Mouse (Mus musculus): Measurements from ENCODE around the gene Btbd16. TPM values are rescaled to one million over a fixed set of nuclear protein-coding genes. Genes with fewer than 3 reads are reported as not detected.

The Btbd16 gene
- polyA plus RNA-seq, 1 experiment from 2014 or later, result not detected

DNA sequence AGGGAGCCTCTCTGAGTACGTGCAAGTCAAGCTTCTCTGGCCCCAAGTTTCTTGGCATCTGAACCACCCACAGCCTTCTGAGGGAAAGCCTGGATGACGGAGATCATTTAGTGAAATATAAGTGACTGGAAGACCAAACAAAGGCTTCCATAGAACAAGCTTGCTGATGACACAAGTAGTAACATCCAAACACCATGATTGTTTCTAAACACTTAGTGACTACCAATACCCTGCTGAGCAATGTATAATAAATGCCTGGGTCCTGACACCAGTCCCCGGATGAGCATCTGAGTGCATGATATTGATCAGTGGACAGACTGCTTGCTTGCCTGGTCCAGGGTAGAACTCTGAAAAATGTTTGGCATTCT, 64.8 kb downstream of the Btbd16 start:
- WGBS, result 35% methylated on average over 3 of the region's 3 CpGs
- Histone ChIP-seq H3K27ac (ENCODE audit: low read length) (no peak overlapping the region; the same call in 1 of the 2 replicates), H3K36me3 (ENCODE audit: control insufficient read depth, insufficient read depth) (no peaks in the 10 kb centered on the region), H3K4me1 (replicated peaks; ENCODE audit: control insufficient read depth, insufficient read depth, low read length) (peaks cover 26% of the 10 kb centered on the region), H3K4me3 (replicated peaks; ENCODE audit: low read length) (no peak overlapping the region), H3K9ac (replicated peaks; ENCODE audit: low read depth, low read length) (no peak overlapping the region), H3K4me2 (ENCODE audit: low read length) (no peak overlapping the region), H3K9me3 (ENCODE audit: control insufficient read depth, low read length) (no peaks in the 10 kb centered on the region), H3K27me3 (replicated peaks; ENCODE audit: control insufficient read depth, insufficient read depth, low read length) (peaks cover 15% of the 10 kb centered on the region; the same call in 1 of the 2 replicates)
- no peak for ATAC-seq

DNA sequence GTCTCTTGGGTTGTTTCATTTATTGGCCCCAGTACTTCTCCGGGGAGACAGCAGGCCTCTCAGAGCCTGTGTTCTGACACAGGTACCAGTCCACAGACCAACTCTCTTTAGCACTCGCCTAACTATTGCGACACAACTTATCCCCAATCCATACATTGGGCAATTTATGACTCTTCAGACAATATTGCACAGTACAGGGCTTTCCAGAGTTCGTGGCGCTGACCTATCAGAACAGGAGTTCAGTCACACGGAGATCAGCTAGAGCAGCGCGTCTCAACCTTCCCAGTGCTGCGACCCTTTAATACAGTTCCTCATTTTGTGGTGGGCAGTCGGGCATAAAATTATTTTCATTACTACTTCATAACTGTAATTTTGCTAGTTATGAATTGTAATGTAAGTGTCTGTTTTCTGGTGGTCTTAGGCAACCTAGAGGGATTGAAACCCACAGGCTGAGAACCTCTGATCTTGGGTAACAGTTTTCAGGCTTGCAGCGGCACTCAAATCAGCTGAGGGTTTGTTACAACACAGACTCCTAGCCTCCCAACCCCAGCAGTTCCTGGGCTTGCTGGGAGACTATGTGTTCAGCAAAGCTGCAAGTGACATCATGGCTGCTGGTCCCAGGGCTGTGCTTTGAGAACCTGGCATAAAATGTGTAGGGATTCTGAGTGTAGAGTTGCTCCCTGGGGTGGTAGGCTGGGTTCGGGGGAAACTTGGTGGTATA, 65.7 kb downstream of the Btbd16 start:
- Histone ChIP-seq H3K27me3 (replicated peaks; ENCODE audit: control insufficient read depth, insufficient read depth, low read length) (peaks cover 8% of the 10 kb centered on the region; the same call in 1 of the 2 replicates), H3K9me3 (ENCODE audit: control insufficient read depth, low read length) (no peaks in the 10 kb centered on the region), H3K4me1 (replicated peaks; ENCODE audit: control insufficient read depth, insufficient read depth, low read length) (peaks cover 26% of the 10 kb centered on the region), H3K4me3 (replicated peaks; ENCODE audit: low read length) (no peak overlapping the region), H3K9ac (replicated peaks; ENCODE audit: low read depth, low read length) (no peak overlapping the region), H3K36me3 (ENCODE audit: control insufficient read depth, insufficient read depth) (no peaks in the 10 kb centered on the region), H3K27ac (ENCODE audit: low read length) (no peak overlapping the region), H3K4me2 (ENCODE audit: low read length) (no peak overlapping the region)
- no peak for ATAC-seq
- WGBS, result 89% methylated on average over 12 of the region's 12 CpGs

DNA sequence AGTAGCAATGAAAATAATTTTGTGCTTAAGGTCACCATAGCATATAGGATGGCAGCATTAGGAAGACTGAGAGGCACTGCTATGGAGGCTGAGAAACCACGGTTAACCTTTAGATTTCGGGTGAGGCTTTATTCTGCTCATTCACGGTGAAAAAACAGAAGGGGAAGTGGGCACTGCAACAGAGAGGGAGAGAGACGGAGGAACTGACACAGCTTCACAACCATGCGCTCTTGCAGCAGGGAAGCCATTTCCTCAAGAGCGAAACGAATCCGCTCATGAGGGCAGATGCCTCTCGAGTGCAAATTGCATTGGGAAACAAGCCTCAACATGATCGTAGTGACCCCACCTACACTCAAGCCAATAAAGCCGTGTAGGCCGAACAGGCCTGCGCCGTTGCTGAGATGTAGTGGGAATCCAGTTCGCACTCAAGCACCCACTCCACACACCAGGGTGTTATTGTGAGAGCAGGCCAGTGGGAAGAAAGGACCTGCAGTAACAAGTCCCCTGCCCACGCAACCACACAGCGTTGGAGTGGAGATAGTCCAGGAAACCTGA, 73.4 kb downstream of the Btbd16 start:
- no peaks in the 10 kb centered on the region for H3K36me3 ChIP-seq (ENCODE audit: control insufficient read depth, insufficient read depth)
- no peaks in the 10 kb centered on the region for H3K9me3 ChIP-seq (ENCODE audit: control insufficient read depth, low read length)
- no peaks in the 10 kb centered on the region for H3K4me1 ChIP-seq (replicated peaks; ENCODE audit: control insufficient read depth, insufficient read depth, low read length)
- no peak overlapping the region for H3K9ac ChIP-seq (replicated peaks; ENCODE audit: low read depth, low read length)
- WGBS, result 91% methylated on average over 17 of the region's 17 CpGs
- H3K27me3 ChIP-seq (replicated peaks; ENCODE audit: control insufficient read depth, insufficient read depth, low read length), result no peaks in the 10 kb centered on the region
- no peak overlapping the region for H3K4me2 ChIP-seq (ENCODE audit: low read length)
- no peak for ATAC-seq
- no peak overlapping the region for H3K4me3 ChIP-seq (replicated peaks; ENCODE audit: low read length)
- no peak overlapping the region for H3K27ac ChIP-seq (ENCODE audit: low read length)

DNA sequence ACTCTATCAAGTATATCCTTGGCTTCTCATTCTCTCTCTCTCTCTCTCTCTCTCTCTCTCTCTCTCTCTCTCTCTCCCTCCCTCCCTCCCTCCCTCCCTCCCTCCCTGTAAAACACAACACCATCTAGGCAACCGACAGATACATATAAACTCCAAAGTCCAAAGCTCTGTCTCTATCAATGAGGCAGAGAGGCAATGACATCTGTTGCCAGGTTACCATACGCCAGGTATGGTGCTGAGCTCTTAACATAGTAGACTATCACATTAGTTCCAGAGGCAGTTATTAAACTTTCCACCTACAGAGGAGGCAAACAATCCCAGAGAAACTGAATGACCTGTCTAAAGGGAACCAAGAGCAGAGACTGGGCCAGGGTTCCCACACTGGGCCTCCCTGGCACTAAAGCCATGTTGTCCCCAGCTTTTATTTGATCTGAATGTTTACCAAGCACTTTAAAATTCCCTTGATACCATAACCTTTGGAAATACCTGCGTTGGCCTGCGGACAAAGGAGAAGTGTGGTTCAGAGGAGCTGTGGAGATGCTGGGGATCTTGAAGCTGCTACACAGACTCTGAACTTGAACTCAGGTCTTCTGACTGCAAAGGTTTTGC, 80.9 kb downstream of the Btbd16 start:
- Histone ChIP-seq H3K27me3 (replicated peaks; ENCODE audit: control insufficient read depth, insufficient read depth, low read length) (no peaks in the 10 kb centered on the region), H3K4me3 (replicated peaks; ENCODE audit: low read length) (no peak overlapping the region), H3K9me3 (ENCODE audit: control insufficient read depth, low read length) (no peaks in the 10 kb centered on the region), H3K4me2 (ENCODE audit: low read length) (no peak overlapping the region), H3K36me3 (ENCODE audit: control insufficient read depth, insufficient read depth) (no peaks in the 10 kb centered on the region), H3K9ac (replicated peaks; ENCODE audit: low read depth, low read length) (no peak overlapping the region), H3K4me1 (replicated peaks; ENCODE audit: control insufficient read depth, insufficient read depth, low read length) (no peaks in the 10 kb centered on the region), H3K27ac (ENCODE audit: low read length) (no peak overlapping the region)
- no peak for ATAC-seq
- WGBS, result 74% methylated on average over 4 of the region's 4 CpGs

DNA sequence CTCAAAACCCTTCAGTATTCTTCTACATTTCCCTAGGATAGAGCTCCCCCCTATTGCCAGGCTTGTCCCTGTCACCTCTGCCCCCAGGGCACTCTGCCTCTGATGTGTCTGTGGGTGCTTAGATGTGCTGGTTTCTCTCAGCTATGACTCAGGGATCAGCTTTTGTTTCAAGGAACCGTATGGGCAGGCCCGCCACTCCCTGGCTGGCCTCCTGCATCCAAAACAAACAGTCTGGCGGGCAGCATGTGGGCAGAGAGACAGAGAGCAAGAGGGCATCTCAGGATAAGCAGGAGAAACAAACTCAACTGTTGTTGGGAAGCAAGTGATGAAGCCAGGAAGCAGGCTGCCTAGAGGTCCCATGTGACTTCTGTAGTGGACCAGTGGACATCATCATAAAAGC, 81.8 kb downstream of the Btbd16 start:
- no peak for ATAC-seq
- H3K27me3 ChIP-seq (replicated peaks; ENCODE audit: control insufficient read depth, insufficient read depth, low read length), result no peaks in the 10 kb centered on the region
- WGBS, result 34% methylated on average over 3 of the region's 3 CpGs

DNA sequence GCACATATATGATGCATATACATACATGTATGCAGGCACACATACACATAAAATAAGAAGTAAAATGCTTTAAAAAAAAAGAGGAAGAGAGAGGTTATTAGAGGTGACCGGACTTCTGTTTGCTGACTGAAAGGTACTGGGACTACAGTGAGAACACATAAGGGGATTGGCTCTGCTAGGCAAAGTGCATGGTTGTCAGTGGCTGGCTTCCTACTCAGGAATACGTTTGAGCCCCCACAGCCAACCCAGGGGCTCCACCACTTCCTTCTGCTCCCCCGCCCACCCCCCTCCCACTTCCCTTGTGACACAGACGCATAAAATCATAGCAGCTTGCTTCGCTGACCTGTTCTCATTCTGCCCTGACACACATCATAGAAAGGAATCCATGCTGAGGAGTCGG, 84.1 kb downstream of the Btbd16 start:
- no peak overlapping the region for H3K4me2 ChIP-seq (ENCODE audit: low read length)
- WGBS, result 86% methylated on average over 6 of the region's 6 CpGs
- no peak for ATAC-seq

More for the DNA sequence above, 81.8 kb downstream of the Btbd16 start:
- H3K4me3 ChIP-seq (replicated peaks; ENCODE audit: low read length), result no peak overlapping the region
- no peak overlapping the region for H3K27ac ChIP-seq (ENCODE audit: low read length)
- no peak overlapping the region for H3K4me2 ChIP-seq (ENCODE audit: low read length)
- H3K36me3 ChIP-seq (ENCODE audit: control insufficient read depth, insufficient read depth), result no peaks in the 10 kb centered on the region
- H3K4me1 ChIP-seq (replicated peaks; ENCODE audit: control insufficient read depth, insufficient read depth, low read length), result peaks cover 3% of the 10 kb centered on the region
- H3K9me3 ChIP-seq (ENCODE audit: control insufficient read depth, low read length), result no peaks in the 10 kb centered on the region
- H3K9ac ChIP-seq (replicated peaks; ENCODE audit: low read depth, low read length), result no peak overlapping the region

DNA sequence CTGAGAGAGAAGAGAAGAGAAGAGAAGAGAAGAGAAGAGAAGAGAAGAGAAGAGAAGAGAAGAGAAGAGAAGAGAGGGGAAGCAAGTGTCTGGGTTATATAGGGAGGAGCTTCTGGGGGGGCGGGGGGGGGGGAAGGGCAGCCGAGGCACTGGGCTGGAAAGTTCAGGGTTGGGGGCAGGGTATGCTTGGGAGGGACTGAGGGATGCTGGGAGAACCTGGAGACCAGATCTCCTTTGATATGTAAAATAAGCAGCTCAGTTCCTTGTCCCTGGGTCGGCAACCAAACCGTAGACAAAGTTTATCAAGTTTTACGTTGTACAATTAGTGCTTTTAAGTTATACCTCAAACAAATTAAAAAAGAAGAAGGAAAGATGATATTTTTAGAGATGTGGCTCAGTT, 86.1 kb downstream of the Btbd16 start:
- Histone ChIP-seq H3K27me3 (replicated peaks; ENCODE audit: control insufficient read depth, insufficient read depth, low read length) (no peaks in the 10 kb centered on the region; the same call in 1 of the 2 replicates), H3K9ac (replicated peaks; ENCODE audit: low read depth, low read length) (no peak overlapping the region), H3K4me3 (replicated peaks; ENCODE audit: low read length) (no peak overlapping the region), H3K36me3 (ENCODE audit: control insufficient read depth, insufficient read depth) (no peaks in the 10 kb centered on the region), H3K4me2 (ENCODE audit: low read length) (no peak overlapping the region), H3K9me3 (ENCODE audit: control insufficient read depth, low read length) (no peaks in the 10 kb centered on the region), H3K27ac (ENCODE audit: low read length) (no peak overlapping the region), H3K4me1 (replicated peaks; ENCODE audit: control insufficient read depth, insufficient read depth, low read length) (peaks cover 7% of the 10 kb centered on the region)
- ATAC-seq, result no peak
- WGBS, result 26% methylated on average over 4 of the region's 5 CpGs

More for the DNA sequence above, 84.1 kb downstream of the Btbd16 start:
- Histone ChIP-seq H3K27me3 (replicated peaks; ENCODE audit: control insufficient read depth, insufficient read depth, low read length) (no peaks in the 10 kb centered on the region), H3K9ac (replicated peaks; ENCODE audit: low read depth, low read length) (no peak overlapping the region), H3K4me1 (replicated peaks; ENCODE audit: control insufficient read depth, insufficient read depth, low read length) (peaks cover 7% of the 10 kb centered on the region), H3K27ac (ENCODE audit: low read length) (no peak overlapping the region), H3K4me3 (replicated peaks; ENCODE audit: low read length) (no peak overlapping the region), H3K36me3 (ENCODE audit: control insufficient read depth, insufficient read depth) (no peaks in the 10 kb centered on the region), H3K9me3 (ENCODE audit: control insufficient read depth, low read length) (no peaks in the 10 kb centered on the region)

DNA sequence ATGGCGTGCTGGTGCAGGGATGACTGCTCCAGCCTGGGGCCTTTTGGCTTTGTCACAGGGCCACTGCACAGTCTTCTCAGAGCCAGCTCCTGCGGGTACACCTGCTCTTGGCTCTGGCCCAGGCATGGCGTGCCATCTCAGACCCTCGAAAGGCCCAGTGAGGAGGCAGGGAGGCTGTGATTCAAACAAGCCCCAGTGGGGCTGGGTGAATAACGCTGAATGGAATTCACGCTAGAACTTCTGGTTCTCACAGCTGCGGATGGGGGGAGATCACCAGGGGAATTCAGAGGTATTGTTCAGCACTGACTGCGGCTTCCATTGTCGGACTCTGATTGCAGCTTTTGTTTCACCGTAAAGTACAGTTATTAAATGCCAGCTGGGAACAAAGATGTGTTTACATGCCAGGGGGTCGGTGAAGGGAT, 86.9 kb downstream of the Btbd16 start:
- ATAC-seq, result 0 out of 2 replicates have a peak, but pooled peaks have one; percentile 11
- Histone ChIP-seq H3K27ac (ENCODE audit: low read length) (peak overlapping the region; percentile 44; the same call in 1 of the 2 replicates), H3K27me3 (replicated peaks; ENCODE audit: control insufficient read depth, insufficient read depth, low read length) (no peaks in the 10 kb centered on the region; the same call in 1 of the 2 replicates), H3K36me3 (ENCODE audit: control insufficient read depth, insufficient read depth) (no peaks in the 10 kb centered on the region), H3K9me3 (ENCODE audit: control insufficient read depth, low read length) (no peaks in the 10 kb centered on the region), H3K4me1 (replicated peaks; ENCODE audit: control insufficient read depth, insufficient read depth, low read length) (peaks cover 7% of the 10 kb centered on the region), H3K4me2 (ENCODE audit: low read length) (peak overlapping the region; percentile 1; the same call in 1 of the 2 replicates), H3K4me3 (replicated peaks; ENCODE audit: low read length) (no peak overlapping the region), H3K9ac (replicated peaks; ENCODE audit: low read depth, low read length) (no peak overlapping the region; the same call in 1 of the 2 replicates)
- WGBS, result 5% methylated on average over 11 of the region's 11 CpGs

DNA sequence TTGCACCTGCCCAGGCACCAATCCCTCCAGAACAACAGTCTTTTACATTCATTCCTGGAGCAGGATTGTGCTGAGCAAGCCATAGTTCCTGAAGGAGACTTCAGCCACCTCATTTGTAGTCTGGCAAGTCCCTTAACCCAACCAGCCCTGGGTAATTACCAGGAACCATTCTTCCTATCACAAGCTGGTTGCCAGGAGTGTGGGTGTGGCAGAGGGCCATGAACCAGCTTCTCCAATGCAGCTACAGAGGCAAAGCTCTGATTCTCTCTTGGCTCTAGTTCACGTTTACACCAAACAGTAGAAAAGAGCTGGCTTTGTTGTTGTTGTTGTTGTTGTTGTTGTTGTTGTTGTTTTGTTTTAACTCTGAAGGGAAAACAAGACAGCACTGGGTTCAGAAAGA, 88.6 kb downstream of the Btbd16 start:
- Histone ChIP-seq H3K27me3 (replicated peaks; ENCODE audit: control insufficient read depth, insufficient read depth, low read length) (no peaks in the 10 kb centered on the region; the same call in 1 of the 2 replicates), H3K4me1 (replicated peaks; ENCODE audit: control insufficient read depth, insufficient read depth, low read length) (peaks cover 14% of the 10 kb centered on the region), H3K4me3 (replicated peaks; ENCODE audit: low read length) (no peak overlapping the region), H3K27ac (ENCODE audit: low read length) (no peak overlapping the region), H3K9me3 (ENCODE audit: control insufficient read depth, low read length) (no peaks in the 10 kb centered on the region), H3K4me2 (ENCODE audit: low read length) (no peak overlapping the region), H3K9ac (replicated peaks; ENCODE audit: low read depth, low read length) (no peak overlapping the region), H3K36me3 (ENCODE audit: control insufficient read depth, insufficient read depth) (no peaks in the 10 kb centered on the region)
- no peak for ATAC-seq
- 10% methylated on average over 1 of the region's 1 CpGs for WGBS

Data from forebrain, embryonic 16.5 days (tissue).